Mouse (Mus musculus): ENCODE data around the gene Atg10. TPM values are rescaled to one million over a fixed set of nuclear protein-coding genes. Genes with fewer than 3 reads are reported as not detected.

Atg10 gene
- polyA plus RNA-seq, 1 experiment from 2014 or later, result 9.1 TPM

DNA sequence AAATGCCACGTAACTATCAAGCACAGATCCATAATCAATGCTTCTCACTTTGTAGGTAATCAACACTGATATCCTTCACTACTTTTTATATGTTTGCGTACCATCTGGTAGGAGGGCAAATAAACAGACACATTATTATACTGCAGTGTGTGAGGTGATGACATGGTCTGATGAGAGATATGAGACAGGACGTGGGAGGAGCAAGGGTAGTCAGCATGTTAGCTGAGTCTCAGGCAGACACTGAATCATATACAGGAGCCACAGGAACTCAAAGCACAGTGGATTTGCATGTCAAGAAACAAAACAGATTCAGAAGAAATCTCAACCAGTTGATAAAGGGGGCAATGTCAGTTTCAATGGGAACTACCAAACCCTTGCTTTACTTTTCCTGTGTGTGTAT is 185.7 kb downstream of the Atg10 start:
- Histone ChIP-seq H3K27ac (no peak overlapping the region), H3K36me3 (no peaks in the 10 kb centered on the region), H3K9me3 (replicated peaks) (no peaks in the 10 kb centered on the region), H3K4me3 (no peak overlapping the region), H3K4me1 (peaks cover 14% of the 10 kb centered on the region), H3K27me3 (ENCODE audit: low read depth, poor library complexity, severe bottlenecking) (no peaks in the 10 kb centered on the region)
- 89% methylated on average over 3 of the region's 3 CpGs for WGBS
- no peak for DNase-seq (ENCODE audit: low spot score)

DNA sequence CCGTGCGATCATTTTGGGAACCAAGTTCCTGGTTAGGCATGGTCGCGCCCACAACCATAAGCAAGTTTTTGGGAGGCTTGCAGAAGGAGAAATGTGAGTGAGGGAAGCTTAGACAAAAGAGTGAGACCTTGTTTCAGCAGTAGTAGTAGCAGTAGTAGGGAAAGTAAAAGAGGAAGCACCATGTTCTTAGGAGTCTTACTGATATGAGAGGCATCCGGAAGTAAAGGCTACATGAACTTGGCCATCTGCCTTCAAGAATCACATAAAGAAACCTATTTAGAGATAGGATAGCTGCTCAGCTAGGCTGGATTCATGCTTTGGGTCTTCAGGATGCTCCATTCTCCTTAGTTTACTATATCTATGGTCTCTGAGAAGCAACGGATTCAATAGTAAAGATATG is 186.4 kb downstream of the Atg10 start:
- WGBS, result 93% methylated on average over 6 of the region's 6 CpGs
- H3K9me3 ChIP-seq (replicated peaks), result no peaks in the 10 kb centered on the region

DNA sequence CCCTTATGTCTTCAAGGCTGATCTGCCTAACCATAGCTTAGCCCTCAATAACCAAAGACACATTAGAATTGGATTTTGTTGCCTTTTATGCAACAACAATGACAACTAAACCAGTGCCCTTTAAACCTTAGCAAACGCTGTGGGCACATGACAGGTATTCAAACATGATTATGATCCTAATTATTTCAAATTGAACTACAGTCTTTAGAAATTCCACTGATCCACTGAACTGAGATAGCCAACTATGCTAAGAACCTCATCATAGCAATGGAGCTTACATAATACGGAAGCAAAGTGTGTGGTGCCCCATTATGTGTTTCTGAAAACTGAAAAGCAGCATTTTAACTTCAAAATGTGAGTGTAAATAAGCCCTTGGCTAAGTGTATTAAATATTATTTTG is 191.9 kb downstream of the Atg10 start:
- Histone ChIP-seq H3K36me3 (no peaks in the 10 kb centered on the region), H3K4me1 (no peaks in the 10 kb centered on the region), H3K27ac (no peak overlapping the region), H3K27me3 (ENCODE audit: low read depth, poor library complexity, severe bottlenecking) (no peaks in the 10 kb centered on the region), H3K4me3 (no peak overlapping the region), H3K9me3 (replicated peaks) (no peaks in the 10 kb centered on the region)
- WGBS, result 90% methylated on average over 2 of the region's 2 CpGs
- no peak for DNase-seq (ENCODE audit: low spot score)

More for the DNA sequence above, 186.4 kb downstream of the Atg10 start:
- Histone ChIP-seq H3K27ac (no peak overlapping the region), H3K4me1 (peaks cover 14% of the 10 kb centered on the region), H3K27me3 (ENCODE audit: low read depth, poor library complexity, severe bottlenecking) (no peaks in the 10 kb centered on the region), H3K36me3 (no peaks in the 10 kb centered on the region), H3K4me3 (no peak overlapping the region)
- no peak for DNase-seq (ENCODE audit: low spot score)

GRCm38 (mm10) chr13:91023447-91023846 is 200.3 kb downstream of the Atg10 start:
- no peaks in the 10 kb centered on the region for H3K4me1 ChIP-seq

DNA sequence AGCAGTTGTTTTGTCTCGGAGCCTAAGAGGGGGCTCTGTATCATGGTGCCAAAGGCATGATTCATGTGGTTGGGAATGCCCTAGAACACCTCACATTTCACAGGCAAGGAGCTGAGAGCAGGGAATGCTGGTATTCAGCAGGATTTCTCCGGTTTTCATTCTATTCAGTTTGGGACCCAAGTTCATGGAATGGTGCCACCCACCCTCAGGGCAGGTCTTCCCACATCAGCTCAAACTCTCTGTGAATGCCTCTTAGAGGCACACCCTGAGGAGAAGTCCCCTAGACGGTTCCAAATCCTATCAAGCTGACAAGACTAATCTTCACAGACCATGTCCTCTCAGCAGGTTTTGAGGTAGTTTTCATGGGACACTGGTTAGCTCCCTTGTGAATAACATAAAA is 211.9 kb downstream of the Atg10 start:
- Histone ChIP-seq H3K36me3 (no peaks in the 10 kb centered on the region), H3K27ac (no peak overlapping the region), H3K4me3 (no peak overlapping the region), H3K9me3 (replicated peaks) (no peaks in the 10 kb centered on the region), H3K27me3 (ENCODE audit: low read depth, poor library complexity, severe bottlenecking) (no peaks in the 10 kb centered on the region), H3K4me1 (no peaks in the 10 kb centered on the region)
- 67% methylated on average over 3 of the region's 3 CpGs for WGBS
- DNase-seq (ENCODE audit: low spot score), result no peak

More at GRCm38 (mm10) chr13:91023447-91023846, 200.3 kb downstream of the Atg10 start:
- Histone ChIP-seq H3K9me3 (replicated peaks) (no peaks in the 10 kb centered on the region), H3K36me3 (no peaks in the 10 kb centered on the region), H3K27ac (no peak overlapping the region), H3K27me3 (ENCODE audit: low read depth, poor library complexity, severe bottlenecking) (no peaks in the 10 kb centered on the region), H3K4me3 (no peak overlapping the region)
- WGBS, result 93% methylated on average over 9 of the region's 9 CpGs
- no peak for DNase-seq (ENCODE audit: low spot score)

DNA sequence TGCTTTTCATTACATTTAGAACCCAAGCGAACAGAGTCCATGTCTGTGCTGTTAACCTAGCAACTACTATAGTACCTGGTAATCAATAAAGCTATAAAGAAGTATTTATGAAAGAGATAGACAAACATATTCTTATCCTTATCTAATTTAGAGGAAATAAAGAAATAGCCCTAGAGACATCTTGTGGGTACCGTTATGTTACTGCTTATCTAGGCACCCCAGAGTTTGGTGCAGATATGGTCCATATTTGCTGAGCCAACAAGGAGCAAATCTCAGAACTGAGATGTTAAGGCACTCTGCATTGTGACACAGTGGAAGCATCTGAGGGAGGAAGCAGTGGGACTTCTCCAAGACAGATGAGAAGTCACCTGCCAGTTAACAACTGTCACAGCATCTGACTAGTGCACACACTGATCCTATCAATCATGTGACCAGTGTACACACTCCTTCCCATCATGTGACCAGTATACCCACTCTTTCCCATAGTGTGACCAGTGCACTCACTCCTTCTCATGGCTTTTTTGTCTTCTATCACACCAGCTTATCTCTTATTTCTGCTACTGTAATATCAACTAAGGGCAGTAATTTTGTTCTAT is 228.6 kb downstream of the Atg10 start:
- Histone ChIP-seq H3K36me3 (no peaks in the 10 kb centered on the region), H3K27ac (no peak overlapping the region), H3K9me3 (replicated peaks) (no peaks in the 10 kb centered on the region), H3K4me3 (no peak overlapping the region), H3K27me3 (ENCODE audit: low read depth, poor library complexity, severe bottlenecking) (no peaks in the 10 kb centered on the region), H3K4me1 (no peaks in the 10 kb centered on the region)
- no peak for DNase-seq (ENCODE audit: low spot score)
- WGBS, result 81% methylated on average over 2 of the region's 2 CpGs

DNA sequence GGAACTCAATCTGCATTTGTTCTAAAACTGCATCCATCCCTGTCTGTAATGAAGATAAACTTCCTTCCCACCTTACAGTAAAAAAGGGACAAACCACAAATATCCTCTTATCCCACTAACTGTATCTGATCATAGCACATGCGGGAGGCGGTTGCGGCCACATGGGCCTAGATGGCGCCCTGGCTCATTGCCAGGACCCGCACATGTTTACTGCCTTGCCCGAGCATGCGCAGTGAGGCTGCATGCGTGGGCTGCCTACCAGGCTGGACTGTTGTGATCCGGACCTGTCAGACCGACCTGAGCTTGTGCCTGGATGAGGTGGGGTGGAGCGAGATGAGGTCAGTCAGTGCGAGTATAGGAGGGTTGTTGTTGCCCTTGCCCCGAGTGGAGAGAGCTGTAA is 230.2 kb downstream of the Atg10 start:
- DNase-seq (ENCODE audit: low spot score), result no peak
- Histone ChIP-seq H3K9me3 (replicated peaks) (no peaks in the 10 kb centered on the region), H3K4me1 (no peaks in the 10 kb centered on the region), H3K27ac (no peak overlapping the region), H3K36me3 (no peaks in the 10 kb centered on the region), H3K4me3 (no peak overlapping the region), H3K27me3 (ENCODE audit: low read depth, poor library complexity, severe bottlenecking) (no peaks in the 10 kb centered on the region)
- 79% methylated on average over 13 of the region's 13 CpGs for WGBS

- no peak for DNase-seq (ENCODE audit: low spot score)
- no peaks in the 10 kb centered on the region for H3K9me3 ChIP-seq (replicated peaks)
- no peaks in the 10 kb centered on the region for H3K36me3 ChIP-seq
- no peak overlapping the region for H3K27ac ChIP-seq
- no peak overlapping the region for H3K4me3 ChIP-seq
- H3K4me1 ChIP-seq, result no peaks in the 10 kb centered on the region
- H3K27me3 ChIP-seq (ENCODE audit: low read depth, poor library complexity, severe bottlenecking), result no peaks in the 10 kb centered on the region
- whole genome bisulfite sequencing, result 84% methylated on average over 5 of the region's 5 CpGs
Measured at GRCm38 (mm10) chr13:90992948-90993347, 230.8 kb downstream of the Atg10 start.

- H3K27ac ChIP-seq, result no peak overlapping the region
- H3K4me1 ChIP-seq, result no peaks in the 10 kb centered on the region
- no peaks in the 10 kb centered on the region for H3K27me3 ChIP-seq (ENCODE audit: low read depth, poor library complexity, severe bottlenecking)
- H3K9me3 ChIP-seq (replicated peaks), result no peaks in the 10 kb centered on the region
- H3K36me3 ChIP-seq, result no peaks in the 10 kb centered on the region
- 76% methylated on average over 3 of the region's 3 CpGs for WGBS
- DNase-seq (ENCODE audit: low spot score), result no peak
- H3K4me3 ChIP-seq, result no peak overlapping the region
Measured at GRCm38 (mm10) chr13:90988226-90988625, 235.5 kb downstream of the Atg10 start.

- Histone ChIP-seq H3K27ac (no peak overlapping the region), H3K4me1 (no peaks in the 10 kb centered on the region), H3K36me3 (no peaks in the 10 kb centered on the region), H3K9me3 (replicated peaks) (no peaks in the 10 kb centered on the region), H3K4me3 (no peak overlapping the region), H3K27me3 (ENCODE audit: low read depth, poor library complexity, severe bottlenecking) (no peaks in the 10 kb centered on the region)
- 88% methylated on average over 3 of the region's 3 CpGs for WGBS
- no peak for DNase-seq (ENCODE audit: low spot score)
Measured at GRCm38 (mm10) chr13:90985417-90985816, 238.4 kb downstream of the Atg10 start.

GRCm38 (mm10) chr13:90984073-90984472 is 239.7 kb downstream of the Atg10 start:
- H3K9me3 ChIP-seq (replicated peaks), result no peaks in the 10 kb centered on the region
- 94% methylated on average over 2 of the region's 2 CpGs for WGBS
- DNase-seq (ENCODE audit: low spot score), result no peak
- H3K4me1 ChIP-seq, result no peaks in the 10 kb centered on the region
- H3K27ac ChIP-seq, result no peak overlapping the region
- H3K4me3 ChIP-seq, result no peak overlapping the region
- H3K36me3 ChIP-seq, result no peaks in the 10 kb centered on the region
- no peaks in the 10 kb centered on the region for H3K27me3 ChIP-seq (ENCODE audit: low read depth, poor library complexity, severe bottlenecking)

DNA sequence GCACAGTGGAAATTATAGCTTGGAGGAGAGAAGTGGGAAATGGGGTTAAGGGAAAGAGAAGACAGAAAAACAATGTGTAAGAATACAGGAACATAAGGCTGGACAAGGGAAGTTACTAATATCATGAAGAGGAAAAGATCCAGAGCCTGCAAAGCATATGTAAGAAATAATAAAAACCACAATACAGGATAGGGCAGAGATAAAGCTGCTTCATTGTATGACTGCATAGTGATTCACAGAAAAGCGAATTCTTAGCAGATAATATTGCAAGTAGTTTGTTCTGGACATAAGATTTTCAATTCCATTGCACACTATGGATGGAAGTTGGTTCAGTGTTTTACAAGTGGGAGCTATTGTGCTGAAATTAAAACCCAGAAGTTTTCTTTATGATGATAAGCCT is 242.0 kb downstream of the Atg10 start:
- no peaks in the 10 kb centered on the region for H3K4me1 ChIP-seq
- H3K4me3 ChIP-seq, result no peak overlapping the region
- H3K9me3 ChIP-seq (replicated peaks), result no peaks in the 10 kb centered on the region
- 86% methylated on average over 1 of the region's 1 CpGs for WGBS
- H3K36me3 ChIP-seq, result no peaks in the 10 kb centered on the region
- no peak overlapping the region for H3K27ac ChIP-seq
- no peaks in the 10 kb centered on the region for H3K27me3 ChIP-seq (ENCODE audit: low read depth, poor library complexity, severe bottlenecking)
- no peak for DNase-seq (ENCODE audit: low spot score)

GRCm38 (mm10) chr13:90980878-90981674 is 242.7 kb downstream of the Atg10 start:
- Histone ChIP-seq H3K36me3 (no peaks in the 10 kb centered on the region), H3K27me3 (ENCODE audit: low read depth, poor library complexity, severe bottlenecking) (no peaks in the 10 kb centered on the region), H3K4me1 (no peaks in the 10 kb centered on the region), H3K9me3 (replicated peaks) (no peaks in the 10 kb centered on the region), H3K4me3 (no peak overlapping the region), H3K27ac (no peak overlapping the region)
- DNase-seq (ENCODE audit: low spot score), result no peak
- WGBS, result 87% methylated on average over 6 of the region's 6 CpGs
